Mouse (Mus musculus) embryonic facial prominence, embryonic 11.5 days (tissue): ENCODE measurements around the gene Pdk4. TPM values are rescaled to one million over a fixed set of nuclear protein-coding genes. Genes with fewer than 3 reads are reported as not detected.
A peak's percentile ranks its signal among the peaks of the same experiment; 100 is the strongest.

Experiments
- ATAC-seq: fragments of 200-750 bp; cut with Nextera tagmentation; replicated peaks from 2 replicates; pipeline ENCODE4 v1.8.0; 2017; ENCODE audit warnings: low read depth; ENCODE audit not compliant: insufficient number of reproducible peaks, low FRiP score, low TSS enrichment
- DNase-seq: peaks from one replicate; pipeline ENCODE4 v3.0.0-alpha.2; 2015; ENCODE audit warnings: low spot score
- H3K27ac ChIP-seq: fragments of 300-500 bp; sonication (generic); replicated peaks from 2 replicates; pipeline ENCODE4 v1.5.1; 2014; ENCODE audit warnings: mild to moderate bottlenecking, low read depth, low read length, control low read depth
- H3K27me3 ChIP-seq: fragments of 300-500 bp; sonication (generic); 2 replicates; pipeline ENCODE4 v1.6.1; 2014; ENCODE audit warnings: mild to moderate bottlenecking, low read length, moderate library complexity, mixed read lengths; ENCODE audit not compliant: control insufficient read depth, insufficient read depth
- H3K36me3 ChIP-seq: fragments of 300-500 bp; sonication (generic); replicated peaks from 2 replicates; pipeline ENCODE4 v1.6.1; 2014; ENCODE audit warnings: low read depth, mild to moderate bottlenecking, low read length, moderate library complexity, mixed read lengths; ENCODE audit not compliant: control insufficient read depth, insufficient read depth
- H3K4me1 ChIP-seq: fragments of 300-500 bp; sonication (generic); 2 replicates; pipeline ENCODE4 v1.6.1; 2014; ENCODE audit warnings: low read length, mixed read lengths; ENCODE audit not compliant: control insufficient read depth, insufficient read depth
- H3K4me2 ChIP-seq: fragments of 300-500 bp; sonication (generic); 2 replicates; pipeline ENCODE4 v1.6.1; 2014; ENCODE audit warnings: low read depth, mild to moderate bottlenecking, control low read depth, low read length, moderate library complexity
- H3K4me3 ChIP-seq: fragments of 300-500 bp; sonication (generic); 2 replicates; pipeline ENCODE4 v1.5.1; 2014; ENCODE audit warnings: low read depth, low read length, control low read depth
- H3K9ac ChIP-seq: fragments of 300-500 bp; sonication (generic); replicated peaks from 2 replicates; pipeline ENCODE4 v1.6.1; 2014; ENCODE audit warnings: mild to moderate bottlenecking, control low read depth, low read length
- H3K9me3 ChIP-seq: fragments of 300-500 bp; sonication (generic); replicated peaks from 2 replicates; pipeline ENCODE4 v1.6.1; 2016; ENCODE audit warnings: mild to moderate bottlenecking, low read length, inconsistent platforms, mixed read lengths; ENCODE audit not compliant: control insufficient read depth
- WGBS: fragments of 180-500 bp; shearing (Covaris S2); extraction: QIAGEN DNeasy Blood & Tissue Kit; methylation state at CpG from one replicate; pipeline ENCODE4 v1.1.7; 2014; 5-methylcytosine and 5-hydroxymethylcytosine counted together
- polyA plus RNA-seq: library from polyadenylated mRNA; unstranded; fragments of >200 nt; fragmentation: Nextera tagmentation; extraction: Ambion mirVana; gene quantifications from 2 replicates; pipeline ENCODE4 v1.2.1, GENCODE M21; 2014

Gene Pdk4
- 1.00 and 1.1 TPM in 2 replicates for polyA plus RNA-seq

DNA sequence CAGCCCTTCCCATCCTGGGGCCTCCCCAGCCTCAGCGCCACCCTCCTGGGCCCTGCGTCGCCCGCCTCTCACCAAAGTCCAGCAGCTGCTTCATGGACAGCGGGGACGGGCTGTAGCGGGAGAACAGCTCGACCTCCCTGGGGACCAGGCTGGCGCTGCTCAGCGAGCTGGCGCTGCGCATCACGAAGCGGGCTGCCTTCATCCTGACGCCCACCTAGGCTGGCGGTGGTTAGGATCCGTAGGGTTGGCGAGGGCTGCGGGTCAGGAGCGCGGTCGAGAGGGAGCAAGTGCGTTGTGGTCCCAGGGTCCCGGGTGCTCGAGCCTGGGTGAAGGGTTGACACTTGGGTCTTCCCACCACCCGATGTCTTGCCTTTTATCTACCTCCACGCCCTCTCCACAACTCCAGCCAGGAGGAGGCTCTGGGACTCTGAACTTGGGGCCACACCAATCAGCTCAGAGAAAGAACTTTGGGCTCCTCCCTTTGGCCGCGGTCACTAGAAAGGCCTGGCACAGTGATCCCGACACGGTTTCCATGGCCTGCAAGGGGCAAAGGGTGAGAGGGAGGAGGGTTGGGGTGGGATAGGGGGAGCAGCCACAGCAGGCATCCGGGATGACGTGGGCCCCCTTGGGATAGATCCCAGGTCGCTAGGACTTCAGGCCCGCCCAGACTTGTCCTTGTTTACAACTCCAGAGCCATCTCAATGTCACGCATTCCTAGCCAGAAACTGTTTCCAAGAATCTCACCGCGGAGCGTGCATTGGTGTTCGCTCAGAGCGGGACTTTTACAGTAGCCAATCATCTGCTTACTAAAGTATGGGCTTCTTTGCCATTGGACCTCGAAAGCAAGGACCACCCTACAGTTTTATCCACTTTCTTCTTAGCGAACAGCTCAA lies at the start of gene Pdk4:
Gene Pdk4, minus strand, starts transcription at position 349 of the 893 bp plus-strand sequence.
- peak; percentile 84 for ATAC-seq
- peak within 1 kb of the TSS; percentile 46 for H3K9ac ChIP-seq
- H3K27me3 ChIP-seq: no peaks in the 10 kb centered on the region
- 1% methylated on average over 43 of the region's 43 CpGs for whole genome bisulfite sequencing
- no peaks in the 10 kb centered on the region for H3K4me1 ChIP-seq
- H3K27ac ChIP-seq: no peak within 1 kb of the TSS
- peak within 1 kb of the TSS; percentile 95 for H3K4me2 ChIP-seq
- H3K4me3 ChIP-seq: peak within 1 kb of the TSS; percentile 46
- DNase-seq: peak; percentile 80
- no peaks in the 10 kb centered on the region for H3K9me3 ChIP-seq
- H3K36me3 ChIP-seq: no peaks in the 10 kb centered on the region

- 73% methylated on average over 2 of the region's 2 CpGs for WGBS
- no peaks in the 10 kb centered on the region for H3K36me3 ChIP-seq
- ATAC-seq (no peak), DNase-seq (no peak)
- no peaks in the 10 kb centered on the region for H3K27me3 ChIP-seq
- H3K4me3 ChIP-seq: no peak overlapping the region
- H3K9ac ChIP-seq: no peak overlapping the region
- H3K4me1 ChIP-seq: no peaks in the 10 kb centered on the region
- no peak overlapping the region for H3K4me2 ChIP-seq
- no peaks in the 10 kb centered on the region for H3K9me3 ChIP-seq
- no peak overlapping the region for H3K27ac ChIP-seq
Observed at GRCm38 (mm10) chr6:5537855-5538365, 41.8 kb upstream of the Pdk4 start.

GRCm38 (mm10) chr6:5535754-5536153 lies 39.6 kb upstream of the Pdk4 start:
- no peaks in the 10 kb centered on the region for H3K4me1 ChIP-seq
- no peak overlapping the region for H3K27ac ChIP-seq
- no peak for ATAC-seq
- no peaks in the 10 kb centered on the region for H3K27me3 ChIP-seq
- DNase-seq: no peak
- no peaks in the 10 kb centered on the region for H3K36me3 ChIP-seq
- no peak overlapping the region for H3K4me2 ChIP-seq
- H3K9me3 ChIP-seq: no peaks in the 10 kb centered on the region
- no peak overlapping the region for H3K9ac ChIP-seq
- no peak overlapping the region for H3K4me3 ChIP-seq

DNA sequence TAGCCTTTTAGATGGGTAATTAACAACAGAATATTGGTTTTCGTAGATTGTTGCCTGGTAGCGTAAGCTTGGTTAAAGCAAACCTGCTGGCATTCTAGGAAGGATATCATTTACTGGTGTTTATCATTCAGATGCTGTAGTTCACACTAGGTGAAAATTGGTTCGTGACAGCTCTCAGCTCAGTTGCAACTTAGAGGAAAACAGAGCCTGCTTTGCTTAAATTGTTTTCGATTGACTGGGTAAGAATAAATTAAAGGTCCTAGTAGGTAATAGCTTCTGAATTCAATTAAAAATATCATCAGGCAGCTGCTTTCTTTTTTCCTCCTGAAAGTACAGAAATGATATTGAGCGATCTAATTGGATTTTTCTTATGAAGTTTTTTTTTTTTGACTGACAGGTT lies 21.0 kb upstream of the Pdk4 start:
- H3K36me3 ChIP-seq: no peaks in the 10 kb centered on the region
- no peak overlapping the region for H3K27ac ChIP-seq
- H3K4me3 ChIP-seq: no peak overlapping the region
- H3K27me3 ChIP-seq: no peaks in the 10 kb centered on the region
- H3K4me1 ChIP-seq: no peaks in the 10 kb centered on the region
- ATAC-seq (no peak), DNase-seq (no peak)
- H3K9ac ChIP-seq: no peak overlapping the region
- 78% methylated on average over 5 of the region's 5 CpGs for WGBS
- H3K9me3 ChIP-seq: no peaks in the 10 kb centered on the region
- no peak overlapping the region for H3K4me2 ChIP-seq

- Histone ChIP-seq H3K4me3 (no peak overlapping the region), H3K4me1 (no peaks in the 10 kb centered on the region), H3K9ac (no peak overlapping the region), H3K27me3 (no peaks in the 10 kb centered on the region), H3K27ac (no peak overlapping the region), H3K36me3 (no peaks in the 10 kb centered on the region), H3K9me3 (no peaks in the 10 kb centered on the region), H3K4me2 (no peak overlapping the region)
- 30% methylated on average over 5 of the region's 5 CpGs for WGBS
- peak; percentile 8 for DNase-seq
- ATAC-seq: no peak
Observed at GRCm38 (mm10) chr6:5509757-5510156, 13.6 kb upstream of the Pdk4 start.

DNA sequence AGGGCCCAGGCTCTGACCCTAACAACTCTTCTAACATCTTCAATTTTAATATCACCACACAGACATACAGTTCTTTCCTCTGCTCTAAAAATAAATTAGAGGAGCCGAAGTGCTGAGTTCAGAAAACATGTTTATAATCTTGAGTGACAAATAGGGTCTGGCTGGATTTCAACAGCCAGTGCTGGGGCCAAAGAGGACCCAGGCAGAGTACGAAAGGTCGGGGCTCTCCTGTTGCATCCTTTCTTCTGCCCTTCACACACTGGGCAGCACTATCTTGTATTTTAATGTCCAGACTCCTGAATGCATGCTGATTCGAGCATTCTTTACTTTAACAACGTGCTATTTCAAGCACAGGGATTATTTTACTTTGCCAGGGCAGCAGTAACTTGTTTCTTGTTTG lies 13.2 kb upstream of the Pdk4 start:
- no peaks in the 10 kb centered on the region for H3K36me3 ChIP-seq
- no peak for DNase-seq
- 51% methylated on average over 5 of the region's 5 CpGs for WGBS
- no peak overlapping the region for H3K4me2 ChIP-seq
- no peak overlapping the region for H3K4me3 ChIP-seq
- no peaks in the 10 kb centered on the region for H3K9me3 ChIP-seq
- no peaks in the 10 kb centered on the region for H3K27me3 ChIP-seq
- H3K4me1 ChIP-seq: no peaks in the 10 kb centered on the region
- H3K27ac ChIP-seq: no peak overlapping the region
- no peak for ATAC-seq
- no peak overlapping the region for H3K9ac ChIP-seq

DNA sequence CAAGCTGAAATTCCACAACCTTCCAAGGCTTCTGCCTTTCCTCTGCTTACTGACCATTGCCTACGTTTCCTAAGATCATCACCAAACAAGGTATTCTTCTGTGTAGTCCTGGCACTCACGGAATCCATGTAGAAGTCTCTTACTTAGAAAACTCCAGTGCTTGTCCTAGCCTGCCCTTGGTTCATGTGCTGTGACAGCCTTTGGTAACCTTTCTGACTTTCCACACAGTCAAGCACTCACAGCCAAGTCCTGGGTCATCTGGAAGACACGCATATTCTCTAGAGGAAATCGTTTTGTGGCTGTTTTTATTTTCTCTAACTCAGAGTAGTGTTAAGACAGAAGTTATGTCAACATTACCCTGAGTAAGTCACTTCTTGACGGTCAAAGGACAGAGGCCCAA lies 11.7 kb upstream of the Pdk4 start:
- H3K4me1 ChIP-seq: no peaks in the 10 kb centered on the region
- no peaks in the 10 kb centered on the region for H3K27me3 ChIP-seq
- no peak overlapping the region for H3K4me2 ChIP-seq
- H3K9ac ChIP-seq: no peak overlapping the region
- 69% methylated on average over 5 of the region's 5 CpGs for WGBS
- no peaks in the 10 kb centered on the region for H3K9me3 ChIP-seq
- no peak for DNase-seq
- H3K36me3 ChIP-seq: no peaks in the 10 kb centered on the region
- H3K27ac ChIP-seq: no peak overlapping the region
- no peak overlapping the region for H3K4me3 ChIP-seq
- no peak for ATAC-seq

GRCm38 (mm10) chr6:5506271-5506670 lies 10.2 kb upstream of the Pdk4 start:
- Histone ChIP-seq H3K4me1 (no peaks in the 10 kb centered on the region), H3K9ac (no peak overlapping the region), H3K4me3 (no peak overlapping the region), H3K27me3 (no peaks in the 10 kb centered on the region), H3K9me3 (no peaks in the 10 kb centered on the region), H3K4me2 (no peak overlapping the region), H3K36me3 (no peaks in the 10 kb centered on the region), H3K27ac (no peak overlapping the region)
- no peak for ATAC-seq
- 97% methylated on average over 3 of the region's 3 CpGs for WGBS
- DNase-seq: no peak
